Mouse (Mus musculus) heart, adult 2 months (tissue): ENCODE measurements around the gene Usp37.

Experiments used
- CTCF ChIP-seq: fragments of 200-600 bp; IDR thresholded peaks from 2 replicates; pipeline ENCODE4 v1.8.1; 2022; ENCODE audit warnings: antibody characterized with exemption, mild to moderate bottlenecking, moderate library complexity
- EP300 ChIP-seq: fragments of 200-500 bp; IDR thresholded peaks from 2 replicates; pipeline ENCODE4 v1.6.1; 2011; ENCODE audit warnings: low read depth, low read length, control low read depth; ENCODE audit not compliant: insufficient read depth
- POLR2A ChIP-seq: fragments of 200-500 bp; IDR thresholded peaks from 2 replicates; pipeline ENCODE4 v1.6.1; 2011; ENCODE audit warnings: mild to moderate bottlenecking, low read depth, low read length, control low read depth; ENCODE audit not compliant: insufficient read depth

GRCm38 (mm10) chr1:74584616-74585398 lies 40.7 kb upstream of the Usp37 start:
- no peak for TF ChIP-seq POLR2A
- no peak for TF ChIP-seq EP300
- no peak for TF ChIP-seq CTCF
